Mouse (Mus musculus) CD4-positive, CD25-positive, alpha-beta regulatory T cell, adult 4 months (primary cell): ENCODE data around the gene Zfp280d. TPM values are rescaled to one million over a fixed set of nuclear protein-coding genes. Genes with fewer than 3 reads are reported as not detected.

ENCODE experiments used
- ATAC-seq: one replicate; pipeline ENCODE4 v1.8.0; 2017
- polyA plus RNA-seq, 2 experiments: library from polyadenylated mRNA; unstranded; fragments of 100-300 nt; shearing (Covaris generic); gene quantifications; one replicate each; pipeline ENCODE4 v1.2.1; 2017

The Zfp280d gene
- 10 to 100 TPM; 57.0 to 63.1 TPM for polyA plus RNA-seq

- ATAC-seq: peak; percentile 94
Measured at GRCm38 (mm10) chr9:72274677-72275076, at the start of gene Zfp280d. TSS of gene Zfp280d (plus strand) at chr9:72274860.

DNA sequence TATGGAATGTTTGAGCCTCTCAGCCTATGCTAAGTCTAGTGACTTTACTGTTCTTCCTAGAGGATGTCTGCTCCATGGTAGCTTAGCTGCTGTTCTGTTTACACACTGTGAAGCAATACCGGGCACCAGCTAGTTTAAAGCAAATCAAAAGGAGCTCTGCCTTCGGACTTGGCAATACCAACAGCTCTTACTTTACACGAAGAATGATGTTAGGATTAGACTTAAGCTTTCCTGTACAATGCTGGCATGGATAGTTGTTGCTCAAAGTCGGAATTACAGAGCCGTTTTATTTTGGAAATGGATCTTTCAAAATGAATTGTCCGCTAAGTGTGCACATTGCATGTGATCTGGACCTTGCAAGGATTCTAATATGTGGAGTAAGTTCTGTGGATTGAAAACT, 48.1 kb upstream of the Zfp280d start:
- no peak for ATAC-seq

GRCm38 (mm10) chr9:72252656-72253055, 22.0 kb upstream of the Zfp280d start:
- ATAC-seq: no peak

DNA sequence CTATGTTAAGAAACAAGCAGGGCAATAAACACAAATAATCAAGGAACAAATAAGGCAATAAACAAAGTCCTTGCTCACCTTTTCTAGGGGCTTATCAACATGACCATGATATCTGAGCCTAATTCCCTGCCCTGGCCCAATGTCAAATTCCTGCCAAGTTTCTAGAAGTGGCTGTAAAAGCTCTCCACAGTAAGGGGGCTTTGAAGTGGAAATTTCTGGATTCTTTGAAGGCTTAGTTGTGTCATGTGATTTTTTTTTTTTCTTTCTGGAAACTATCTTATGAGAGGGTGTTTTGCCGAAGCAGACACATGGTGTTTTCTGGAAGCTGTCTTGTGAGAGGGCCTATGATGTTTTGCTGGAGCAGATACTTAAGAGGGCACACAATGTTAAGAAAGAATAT, 19.4 kb upstream of the Zfp280d start:
- ATAC-seq: no peak

- no peak for ATAC-seq
Measured at GRCm38 (mm10) chr9:72256646-72257045, 18.0 kb upstream of the Zfp280d start.

DNA sequence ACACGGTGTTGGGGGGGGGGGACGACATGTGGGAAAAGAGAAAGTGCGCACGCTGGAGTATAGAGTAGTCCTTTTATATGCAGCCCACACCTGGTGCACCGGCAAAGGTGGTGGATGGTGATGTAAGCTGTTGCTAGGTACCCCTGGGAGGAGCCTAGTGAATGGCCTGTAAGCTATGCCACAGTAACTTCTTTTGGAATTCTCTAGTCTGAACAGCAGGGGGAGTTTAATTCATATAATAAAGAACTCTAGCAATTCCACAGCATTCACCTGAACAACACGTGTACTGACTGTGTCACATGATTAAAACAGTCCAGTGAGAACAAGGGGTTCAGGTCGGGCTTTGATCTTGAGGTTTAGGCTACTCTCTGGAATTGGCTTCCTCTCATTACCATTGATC, 14.3 kb upstream of the Zfp280d start:
- ATAC-seq: peak; percentile 97

DNA sequence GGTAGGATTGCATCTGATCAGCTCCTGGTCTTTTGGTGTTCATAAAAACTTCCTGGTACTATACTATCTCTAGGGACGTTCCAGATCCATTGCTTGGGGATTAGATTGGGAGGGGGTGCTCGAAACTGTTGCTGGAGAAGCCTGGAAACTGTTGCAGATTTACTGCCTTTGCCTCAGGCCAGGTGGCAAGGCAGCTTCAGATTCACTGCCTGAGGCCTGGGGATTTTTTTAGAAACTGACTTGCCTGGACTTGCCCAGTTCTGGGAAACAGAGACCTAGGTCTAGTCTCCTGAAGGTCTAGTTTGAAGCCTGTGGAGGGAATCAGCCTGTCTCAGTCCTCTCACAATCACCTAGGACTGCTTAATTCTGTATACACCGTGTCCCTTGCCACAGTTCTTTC, 9.8 kb upstream of the Zfp280d start:
- no peak for ATAC-seq

- no peak for ATAC-seq
Measured at GRCm38 (mm10) chr9:72270146-72270545, 4.5 kb upstream of the Zfp280d start.

GRCm38 (mm10) chr9:72273646-72274410, 832 bp upstream of the Zfp280d start:
- no peak for ATAC-seq

DNA sequence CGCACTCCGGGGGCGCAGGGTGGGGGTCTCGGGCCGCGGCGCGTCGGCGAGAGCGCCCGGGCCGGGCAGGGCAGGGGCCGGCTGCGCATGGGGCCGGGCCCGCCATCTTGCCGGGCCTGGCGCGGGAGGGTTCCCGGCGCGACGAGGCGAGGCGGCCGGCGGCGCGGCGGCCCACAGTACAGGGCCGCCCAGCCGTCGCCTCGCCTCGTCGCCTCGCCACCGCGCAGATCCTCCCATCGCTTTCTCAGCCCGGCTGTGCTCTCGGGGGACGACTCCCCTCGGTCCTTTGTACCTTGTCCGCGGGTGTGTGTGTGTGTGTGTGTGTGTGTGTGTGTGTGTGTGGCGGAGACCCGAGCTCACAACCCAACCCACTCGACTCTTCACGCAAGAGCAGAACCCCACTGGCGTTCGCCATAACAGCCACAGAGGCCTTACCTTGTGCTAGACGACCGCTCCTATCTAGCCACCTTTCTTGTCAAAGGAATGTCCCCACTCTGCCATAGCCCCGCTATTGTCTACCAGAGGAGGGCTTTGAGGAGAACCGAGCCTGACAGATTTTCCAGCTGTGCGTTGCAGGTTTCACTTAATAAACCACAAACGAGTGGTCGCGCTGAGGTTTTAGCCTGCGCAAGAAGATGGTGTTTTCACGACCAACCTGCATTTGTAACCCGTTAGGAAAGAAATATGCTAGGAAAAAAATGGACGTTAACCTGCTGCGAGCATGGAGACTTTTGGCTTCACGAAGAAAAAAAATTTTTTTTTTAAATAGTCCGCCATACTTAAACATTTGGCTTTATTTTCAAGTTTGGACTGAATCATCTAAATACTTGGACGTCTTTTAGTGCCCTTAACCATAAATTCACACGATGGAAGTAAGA, 680 bp downstream of the Zfp280d start:
- peak; percentile 36 for ATAC-seq

DNA sequence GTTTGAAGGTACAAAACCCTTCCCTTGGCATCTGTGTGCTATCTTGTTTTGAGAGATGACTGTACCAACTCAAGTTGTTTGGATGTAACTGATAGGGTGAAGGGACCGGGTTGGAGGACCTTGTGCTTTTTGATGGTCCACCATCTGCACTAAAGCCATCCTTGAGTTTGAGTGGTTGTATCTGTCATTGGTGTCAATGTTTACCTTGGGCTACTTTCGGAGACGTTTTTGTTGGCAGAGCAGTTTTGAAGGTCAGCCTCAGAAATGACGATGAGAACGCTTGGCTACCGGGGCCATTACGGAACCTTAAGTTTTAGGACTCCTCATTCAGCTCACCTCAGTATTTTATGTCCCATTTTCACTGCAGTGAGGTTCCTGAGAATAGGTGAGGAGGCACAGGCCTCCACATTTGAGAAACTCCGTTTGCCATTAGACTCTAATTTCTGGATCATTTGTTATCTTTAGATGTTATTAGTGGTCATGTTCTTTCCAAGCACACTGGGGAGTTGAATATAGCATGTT, 1.4 kb downstream of the Zfp280d start:
- ATAC-seq: no peak

GRCm38 (mm10) chr9:72276941-72277340, 2.3 kb downstream of the Zfp280d start:
- ATAC-seq: no peak

- ATAC-seq: no peak
Measured at GRCm38 (mm10) chr9:72279943-72280342, 5.3 kb downstream of the Zfp280d start.

DNA sequence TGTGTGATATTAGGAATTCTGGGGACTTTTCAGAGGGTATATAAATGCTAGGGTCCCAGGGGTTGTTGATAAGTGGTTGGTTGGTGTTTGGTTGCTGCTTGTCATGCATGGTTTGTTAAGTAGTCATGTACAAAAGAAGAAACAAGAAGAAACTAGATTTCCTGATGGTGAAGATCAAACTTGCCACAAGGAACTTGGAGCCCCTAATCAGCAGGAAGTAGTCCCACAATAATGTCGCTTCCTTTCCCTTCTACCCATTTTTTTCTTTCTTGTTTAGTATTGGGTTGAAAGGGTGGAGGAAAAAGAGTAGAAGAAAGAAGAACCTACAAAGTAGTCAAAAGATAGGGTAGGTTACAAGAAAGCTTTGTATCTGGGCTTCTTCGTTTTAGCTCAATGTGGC, 13.0 kb downstream of the Zfp280d start:
- ATAC-seq: no peak

DNA sequence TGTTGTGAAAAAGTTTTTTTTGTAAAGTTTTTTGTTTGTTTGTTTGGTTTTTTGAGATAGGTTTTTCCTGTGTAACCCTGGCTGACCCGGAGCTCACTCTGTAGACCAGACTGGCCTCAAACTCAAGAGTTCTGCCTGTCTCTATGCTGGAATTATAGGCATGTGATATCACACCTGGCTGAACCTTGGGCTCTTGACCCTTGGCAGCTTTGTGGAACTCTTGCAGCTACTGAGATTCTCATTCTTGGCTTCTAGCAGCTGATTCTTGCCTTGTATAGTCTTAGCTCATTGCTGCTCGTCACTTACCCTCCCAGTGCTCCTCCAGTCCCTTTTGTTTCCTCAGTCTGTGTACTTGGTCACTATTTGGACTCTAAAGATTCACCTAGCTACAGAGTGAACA, 13.6 kb downstream of the Zfp280d start:
- ATAC-seq: no peak

DNA sequence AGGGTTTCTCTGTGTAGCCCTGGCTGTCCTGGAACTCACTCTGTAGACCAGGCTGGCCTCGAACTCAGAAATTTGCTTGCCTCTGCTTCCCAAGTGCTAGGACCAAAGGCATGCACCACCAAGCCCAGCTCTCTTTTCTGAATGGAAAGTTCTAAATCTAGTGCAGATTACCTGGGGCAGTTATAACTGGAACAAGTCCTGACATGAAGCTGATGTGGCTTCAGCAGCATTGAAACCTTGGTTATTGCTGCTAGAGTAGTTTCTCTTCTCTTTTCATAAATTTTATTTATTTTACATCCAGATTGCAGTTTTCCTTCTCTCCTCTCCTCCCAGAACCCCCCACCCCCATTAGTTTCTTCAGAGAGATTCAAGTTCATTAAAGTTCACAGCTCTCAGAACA, 14.4 kb downstream of the Zfp280d start:
- no peak for ATAC-seq

- no peak for ATAC-seq
Measured at GRCm38 (mm10) chr9:72294076-72294475, 19.4 kb downstream of the Zfp280d start.

GRCm38 (mm10) chr9:72309765-72310164, 35.1 kb downstream of the Zfp280d start:
- no peak for ATAC-seq

GRCm38 (mm10) chr9:72333221-72333620, 58.6 kb downstream of the Zfp280d start:
- no peak for ATAC-seq

DNA sequence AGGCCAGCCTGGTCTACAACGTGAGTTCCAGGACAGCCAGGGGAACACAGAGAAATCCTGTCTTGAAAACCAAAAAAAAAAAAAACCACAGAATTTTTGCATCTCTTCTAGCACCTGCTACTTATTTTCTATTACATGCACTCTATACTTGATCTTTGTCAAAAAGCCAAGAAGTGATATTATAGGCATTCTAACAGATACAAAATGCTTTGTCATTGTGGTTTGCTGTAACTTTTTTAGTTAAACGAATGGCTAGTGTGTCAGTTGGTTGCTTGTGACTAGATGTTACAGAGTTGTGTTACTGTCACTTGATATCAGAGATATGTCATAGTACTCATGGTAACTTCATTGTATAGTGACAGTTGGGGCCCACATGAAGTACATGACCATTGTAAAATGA, 61.4 kb downstream of the Zfp280d start:
- ATAC-seq: no peak

DNA sequence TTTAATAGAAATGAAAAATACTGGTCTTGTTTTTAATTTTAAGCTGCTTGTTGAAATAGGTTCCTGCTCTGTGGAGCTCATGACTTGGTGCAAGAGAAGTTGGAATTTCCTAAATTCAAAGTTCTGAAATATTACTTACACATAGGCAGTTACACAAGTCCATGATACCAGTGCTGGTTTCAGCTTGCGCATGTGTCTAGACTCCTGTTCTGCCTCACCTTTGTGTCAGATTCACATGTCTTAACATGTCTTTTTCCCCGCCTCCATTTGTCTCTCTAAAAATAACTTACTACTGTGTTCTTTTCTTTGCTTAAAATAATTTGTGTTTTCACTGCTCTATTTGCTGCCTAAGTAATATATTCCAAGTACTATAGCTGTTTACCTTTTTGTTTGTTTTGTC, 64.5 kb downstream of the Zfp280d start:
- ATAC-seq: no peak

DNA sequence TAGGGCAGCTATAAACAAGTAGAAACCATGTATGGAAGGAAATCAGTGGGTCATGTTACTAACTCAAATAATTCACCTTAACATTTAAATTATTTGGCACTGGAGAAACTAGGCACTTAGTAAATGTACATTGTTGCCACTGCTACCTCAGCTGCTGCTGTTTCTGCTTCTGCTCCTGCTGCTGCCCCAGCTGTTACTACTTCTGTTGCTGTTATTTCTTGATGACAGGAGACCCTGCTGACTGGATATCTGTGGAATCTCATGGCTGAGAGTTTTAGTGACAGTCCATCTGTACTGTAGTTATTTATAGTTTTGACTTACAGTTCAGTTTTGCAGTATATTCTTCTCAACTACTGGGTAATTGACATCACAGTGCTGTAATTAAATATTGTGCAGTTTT, 69.2 kb downstream of the Zfp280d start:
- ATAC-seq: no peak

GRCm38 (mm10) chr9:72372359-72372758, 97.7 kb downstream of the Zfp280d start:
- no peak for ATAC-seq

- ATAC-seq: no peak
Measured at GRCm38 (mm10) chr9:72374074-72374473, 99.4 kb downstream of the Zfp280d start.
